Mouse (Mus musculus) urinary bladder, adult 2 months (tissue): ENCODE data around the gene Bst2. TPM values are rescaled to one million over a fixed set of nuclear protein-coding genes. Genes with fewer than 3 reads are reported as not detected.
A peak's percentile ranks its signal among the peaks of the same experiment; 100 is the strongest.
"Not testable (repeated sequence)": the region's sequence is repeated elsewhere in the genome, so short reads cannot be mapped to it uniquely, and the experiment has no call there.

Experiments
- DNase-seq: peaks from one replicate; pipeline ENCODE4 v3.0.0; 2022; ENCODE audit warnings: low spot score
- polyA plus RNA-seq: library from polyadenylated mRNA; depleted of rRNA; stranded (reverse); fragments of >200 nt; gene quantifications from 2 replicates; pipeline ENCODE4 v1.2.3, GENCODE M21; 2012

The Bst2 gene
- polyA plus RNA-seq, 1 experiment: 110 TPM

DNA sequence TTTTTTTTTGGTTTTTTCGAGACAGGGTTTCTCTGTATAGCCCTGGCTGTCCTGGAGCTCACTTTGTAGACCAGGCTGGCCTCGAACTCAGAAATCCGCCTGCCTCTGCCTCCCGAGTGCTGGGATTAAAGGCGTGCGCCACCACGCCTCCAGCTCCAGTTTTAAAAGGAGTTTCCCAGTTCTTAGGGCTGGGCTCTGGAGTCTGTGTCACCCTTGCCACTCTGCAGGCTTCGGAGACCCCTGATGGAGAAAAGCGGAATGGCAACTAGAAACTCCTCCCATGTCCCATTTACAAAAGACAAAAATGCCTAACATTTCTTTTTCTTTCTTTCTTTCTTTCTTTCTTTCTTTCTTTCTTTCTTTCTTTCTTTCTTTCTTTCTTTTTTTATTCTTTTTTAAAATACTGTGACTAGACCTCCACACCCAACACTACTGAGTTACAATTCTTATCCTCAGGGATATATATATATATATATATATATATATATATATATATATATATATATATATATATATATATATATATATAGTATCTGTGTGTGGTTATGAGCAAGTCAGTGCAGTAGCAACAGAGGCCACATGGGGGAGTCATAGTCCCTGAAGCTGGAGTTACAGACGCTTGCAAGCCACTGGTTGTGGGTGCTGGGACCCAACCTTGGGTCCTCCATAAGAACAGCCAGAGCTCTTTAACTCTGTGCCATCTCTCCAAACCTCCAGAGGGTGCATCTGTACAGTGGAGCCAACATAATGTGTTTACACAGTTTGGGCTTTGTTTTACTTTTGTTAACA lies 18.0 kb downstream of the Bst2 start:
- DNase-seq: not testable (repeated sequence)

DNA sequence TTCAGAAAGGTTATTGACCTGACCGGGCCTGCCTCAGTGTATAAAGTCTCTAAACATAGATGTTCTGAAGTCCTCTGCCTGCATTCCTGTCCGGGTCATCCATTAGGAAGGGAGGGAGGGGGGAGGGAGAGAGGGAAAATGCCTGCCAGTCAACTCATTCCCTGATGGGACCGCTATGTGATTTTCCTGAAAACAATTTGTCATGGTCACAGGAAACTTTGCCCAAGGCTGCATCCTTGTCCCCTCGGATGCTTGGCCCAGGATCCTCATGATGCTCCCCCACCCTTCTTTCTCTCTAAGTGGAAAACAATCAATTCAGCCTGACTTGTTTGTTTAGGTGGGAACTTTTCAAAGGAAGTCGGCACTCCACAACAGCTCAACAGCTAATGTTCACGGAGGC lies 20.5 kb downstream of the Bst2 start:
- no peak for DNase-seq

DNA sequence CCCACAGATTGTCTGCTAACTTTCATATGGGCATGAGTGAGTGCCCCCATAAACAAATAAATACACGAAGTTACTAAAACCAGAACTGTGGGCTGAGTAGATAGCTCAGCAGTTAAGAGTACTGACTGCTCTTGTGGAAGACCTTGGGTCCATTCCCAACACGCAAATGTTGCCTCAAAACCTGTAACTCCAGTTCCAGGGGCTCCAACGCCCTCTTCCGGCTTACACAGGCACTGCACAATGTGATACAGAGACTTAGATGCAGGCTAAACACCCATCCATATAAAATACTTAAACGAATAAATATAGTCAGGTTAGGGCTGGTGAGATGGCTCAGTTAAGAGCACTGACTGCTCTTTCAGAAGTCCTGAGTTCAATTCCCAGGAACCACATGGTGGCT lies 22.2 kb downstream of the Bst2 start:
- DNase-seq: no peak

DNA sequence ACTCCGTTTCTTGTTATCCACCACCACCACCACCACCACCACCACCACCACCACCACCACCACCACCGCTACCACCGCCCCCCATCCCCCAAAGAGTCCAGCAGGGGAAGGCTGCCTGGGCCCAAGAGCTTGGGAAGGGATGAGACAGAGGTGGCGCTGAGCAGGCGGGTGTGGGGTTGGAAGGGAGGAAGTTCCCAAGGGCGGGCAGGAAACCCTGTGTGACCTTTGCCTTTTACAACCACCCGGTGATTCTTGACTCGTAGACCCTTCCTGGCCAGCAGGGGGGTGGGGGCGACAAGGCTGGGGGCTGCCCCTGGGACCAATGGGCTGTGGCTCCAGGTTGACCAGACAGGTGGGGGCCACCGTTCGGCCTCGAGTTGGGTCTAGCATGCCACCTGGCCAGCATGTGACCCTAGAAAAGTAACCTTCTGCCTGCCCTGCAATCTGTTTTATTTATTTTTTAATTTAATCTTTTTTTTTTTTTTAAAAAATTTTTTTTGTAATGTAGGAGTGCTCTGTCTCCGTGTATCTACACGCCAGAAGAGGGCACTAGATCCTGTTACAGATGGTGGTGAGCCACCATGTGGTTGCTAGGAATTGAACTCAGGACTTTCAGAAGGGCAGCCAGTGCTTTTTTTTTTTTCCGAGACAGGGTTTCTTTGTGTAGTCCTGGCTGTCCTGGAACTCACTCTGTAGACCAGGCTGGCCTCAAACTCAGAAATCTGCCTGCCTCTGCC lies 24.1 kb downstream of the Bst2 start:
- no peak for DNase-seq

DNA sequence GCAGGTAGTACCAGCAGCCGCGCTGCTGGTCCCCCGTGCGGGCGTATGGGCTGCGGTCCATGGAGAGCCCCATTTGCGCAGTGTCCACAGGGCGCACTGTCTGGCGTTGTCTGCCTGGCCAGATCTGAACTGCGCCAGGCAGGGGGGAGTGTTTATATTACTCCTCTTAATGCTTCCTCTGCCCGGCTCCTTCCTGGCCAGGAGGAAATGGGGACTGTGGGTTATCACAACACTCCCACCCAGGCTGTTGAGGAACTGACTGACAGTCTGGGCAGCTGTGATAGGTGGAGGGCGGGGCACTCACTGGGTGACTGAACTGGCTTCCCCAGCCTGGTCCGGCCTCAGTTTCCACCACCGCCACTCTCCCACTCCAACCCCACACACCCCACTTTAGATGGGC lies 25.6 kb downstream of the Bst2 start, which contains the start of gene Plvap:
Gene Plvap, minus strand, starts transcription at position 109 of the 400 bp plus-strand sequence.
- DNase-seq: no peak

DNA sequence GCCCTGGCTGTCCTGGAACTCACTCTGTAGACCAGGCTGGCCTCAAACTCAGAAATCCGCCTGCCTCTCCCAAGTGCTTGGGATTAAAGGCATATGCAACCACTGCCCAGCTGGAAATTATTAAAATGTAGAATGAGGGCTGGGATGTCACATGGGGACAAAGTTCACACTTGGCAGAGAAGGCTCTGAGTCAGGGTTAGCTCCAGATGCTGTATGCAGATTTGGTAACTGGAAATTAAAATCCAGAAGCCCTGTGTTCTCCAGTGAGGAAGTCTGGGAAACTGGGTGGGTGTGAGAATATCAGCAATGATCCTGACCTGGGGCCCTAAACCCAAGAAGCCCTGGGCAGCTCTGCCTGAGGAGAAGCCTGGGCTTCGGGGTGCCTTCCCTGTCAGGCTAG lies 27.9 kb downstream of the Bst2 start:
- DNase-seq: no peak

DNA sequence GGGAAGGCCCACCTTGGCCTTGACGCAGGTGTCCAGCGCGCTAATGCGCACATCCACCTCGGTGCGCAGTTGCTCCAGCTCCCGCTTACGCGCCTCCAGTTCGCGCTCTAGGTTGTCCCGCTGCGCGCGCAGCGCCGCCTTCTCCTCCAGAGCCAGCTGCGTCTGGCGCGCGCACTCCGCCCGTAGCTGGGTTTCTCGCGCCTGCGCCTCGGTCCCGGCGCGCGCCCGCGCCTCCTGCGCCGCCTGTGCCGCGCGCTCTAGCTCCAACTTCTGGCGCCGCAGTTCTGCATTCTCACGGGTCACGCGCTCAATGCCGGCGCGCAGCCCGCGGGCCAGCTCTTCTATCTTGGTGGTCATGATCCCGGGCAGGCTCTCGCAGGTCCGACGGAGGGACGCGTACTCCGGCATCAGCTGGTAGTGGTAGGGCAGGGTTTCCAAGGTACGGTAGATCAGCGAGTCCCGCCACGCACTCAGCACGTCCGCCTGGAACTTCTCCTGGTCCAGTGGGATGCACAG lies 29.6 kb downstream of the Bst2 start:
- peak; percentile 45 for DNase-seq

DNA sequence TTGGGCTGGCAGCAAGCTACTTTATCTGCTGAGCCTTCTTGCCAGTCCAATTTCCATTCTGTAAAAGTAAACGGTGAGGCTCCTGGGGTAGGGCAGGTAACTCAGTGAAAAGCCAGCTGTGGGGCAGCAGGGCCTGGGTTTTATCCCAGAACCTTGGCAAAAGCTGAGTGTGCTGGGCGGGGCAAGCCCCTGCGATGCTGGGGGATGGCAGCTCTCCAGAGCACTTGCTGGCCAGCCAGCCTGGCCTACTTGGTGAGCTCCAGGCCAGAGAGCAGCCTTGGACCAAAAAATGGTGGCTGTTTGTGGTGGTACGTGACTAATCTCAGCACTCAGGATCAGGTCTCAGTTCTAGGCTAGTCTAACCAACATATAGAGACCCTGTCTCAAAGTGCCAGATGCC lies 31.3 kb downstream of the Bst2 start:
- DNase-seq: no peak

DNA sequence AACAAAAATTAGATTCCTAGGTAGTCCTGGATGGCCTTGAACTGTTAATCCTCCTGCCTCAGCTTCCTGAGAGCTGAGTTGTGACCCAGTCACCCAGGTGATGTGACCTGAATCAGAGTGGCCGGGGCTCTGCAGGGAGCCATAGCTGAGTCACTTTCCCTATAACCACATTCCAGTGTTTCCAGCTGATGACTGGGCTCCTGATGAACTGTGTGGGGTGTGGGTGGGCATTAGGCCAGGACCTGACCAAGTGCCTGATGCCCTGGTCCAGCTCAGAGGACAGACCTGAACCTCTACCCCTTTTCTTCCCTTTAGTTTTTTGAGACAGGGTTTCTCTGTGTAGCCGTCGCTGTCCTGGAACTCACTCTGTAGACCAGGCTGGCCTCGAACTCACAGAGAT lies 31.9 kb downstream of the Bst2 start:
- no peak for DNase-seq

DNA sequence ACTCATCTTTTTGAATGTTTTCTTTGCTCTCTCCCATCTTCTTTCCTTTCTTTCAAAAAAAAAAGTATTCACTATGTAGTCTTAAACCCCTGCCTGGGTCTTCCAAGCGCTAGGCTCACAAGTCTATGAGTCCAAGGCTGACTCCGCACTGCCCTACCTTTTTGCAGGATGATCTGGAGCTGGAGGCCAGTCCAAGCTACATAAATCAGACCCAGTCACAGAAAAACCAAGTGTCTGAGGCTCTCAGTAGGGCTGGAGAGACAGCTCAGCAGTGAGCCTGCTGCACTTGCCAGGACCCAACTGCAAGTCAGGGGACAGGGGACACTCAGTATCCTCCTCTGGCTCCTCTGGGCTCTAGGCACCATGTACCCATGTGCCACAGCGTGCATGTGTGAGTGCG lies 32.9 kb downstream of the Bst2 start:
- DNase-seq: no peak

DNA sequence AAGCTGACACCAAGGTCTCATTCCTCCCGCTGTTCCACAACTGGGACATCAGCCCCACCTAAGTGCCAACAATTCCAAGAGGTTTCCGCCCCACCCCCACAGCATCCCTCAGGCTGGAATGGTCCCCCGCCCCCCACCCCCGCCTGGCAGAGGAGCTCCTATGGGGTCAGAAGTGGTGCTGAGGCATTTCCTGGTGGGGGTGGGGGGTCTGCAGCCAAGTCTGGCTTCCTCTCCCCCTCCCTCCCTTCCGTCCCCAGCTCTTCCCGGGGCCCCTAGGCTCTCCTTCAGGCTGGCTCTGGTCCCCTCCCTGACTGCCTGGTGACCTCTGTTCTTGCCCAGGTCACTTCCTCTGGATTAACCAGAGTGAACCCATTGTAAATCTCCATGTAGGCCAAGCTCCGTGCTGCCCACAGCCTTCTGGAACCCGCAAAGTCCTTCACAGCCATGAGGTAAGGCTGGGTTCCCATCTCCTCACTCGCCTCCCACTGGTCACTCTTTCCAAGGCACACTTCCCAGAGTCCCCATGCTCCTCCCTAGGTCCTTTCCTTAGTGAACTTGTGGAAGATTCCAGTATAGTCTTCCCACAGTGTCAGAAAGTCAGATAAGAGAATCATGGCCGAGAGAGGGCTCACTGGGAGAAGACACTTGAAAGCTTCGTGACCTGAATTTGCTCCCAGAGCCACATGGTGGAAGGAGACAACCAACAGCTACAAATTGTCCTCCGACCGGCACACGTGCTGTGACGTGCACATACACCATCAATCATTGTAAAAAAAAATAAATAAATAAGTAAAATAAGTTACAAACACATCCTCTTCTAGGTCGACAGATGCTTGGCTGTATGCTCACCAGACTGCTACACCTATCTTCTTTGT lies 38.2 kb downstream of the Bst2 start:
- DNase-seq: no peak

DNA sequence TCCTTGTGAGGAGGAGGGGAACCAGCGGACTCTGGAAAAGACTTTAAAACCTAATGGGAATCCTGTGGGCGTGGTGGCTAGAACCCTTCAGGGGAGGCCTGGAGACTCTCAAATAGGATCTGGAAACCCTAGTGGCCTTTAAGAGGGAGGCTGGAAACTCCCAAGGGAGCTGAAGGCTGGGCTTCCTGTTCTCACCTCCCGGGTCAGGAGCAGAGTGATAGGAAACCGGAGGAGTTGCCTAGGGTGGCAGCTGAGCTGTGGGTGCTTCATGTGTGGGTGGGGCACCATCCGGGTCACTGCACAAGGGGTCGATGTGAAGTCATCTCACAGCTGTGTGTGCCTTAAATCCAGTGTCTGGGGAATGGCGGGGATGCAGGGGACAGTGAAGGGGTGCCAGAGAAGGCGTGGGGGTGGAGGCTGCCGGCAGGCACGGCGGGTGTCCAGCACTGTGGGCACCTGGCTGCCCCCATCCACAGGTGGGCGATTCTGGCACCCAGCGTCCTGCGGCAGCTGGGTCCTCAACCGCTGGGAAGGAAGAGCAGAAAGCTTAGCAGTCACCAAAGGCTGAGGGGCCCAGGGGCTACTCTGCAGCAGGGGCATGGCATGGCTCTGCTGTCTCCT lies 39.3 kb downstream of the Bst2 start:
- DNase-seq: no peak

DNA sequence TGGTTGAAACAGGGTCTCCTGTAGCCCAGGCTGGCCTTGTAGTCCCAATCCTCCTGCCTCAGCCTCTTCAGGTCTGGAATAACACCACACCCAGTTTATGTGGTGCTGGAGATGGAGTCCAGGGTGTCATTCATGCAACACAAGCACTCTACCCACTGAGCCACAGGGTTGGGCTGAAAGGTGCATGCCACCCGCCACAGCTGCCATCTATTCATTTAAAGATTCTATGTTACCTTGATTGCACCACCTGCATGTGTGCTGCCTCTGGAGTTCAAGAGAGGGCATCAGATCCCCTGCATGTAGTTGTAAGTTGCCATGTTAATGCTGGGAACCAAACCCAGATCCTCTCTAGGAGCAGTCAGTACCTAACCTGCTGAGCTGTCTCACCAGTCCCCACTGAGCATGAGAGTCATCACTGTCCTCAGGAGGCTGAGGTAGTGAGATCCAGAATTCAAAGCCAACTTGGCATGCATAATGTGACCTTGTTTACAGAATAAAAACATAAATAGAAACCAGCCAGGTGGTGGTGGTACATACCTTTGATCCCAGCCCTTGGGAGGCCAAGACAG lies 40.1 kb downstream of the Bst2 start:
- DNase-seq: no peak

DNA sequence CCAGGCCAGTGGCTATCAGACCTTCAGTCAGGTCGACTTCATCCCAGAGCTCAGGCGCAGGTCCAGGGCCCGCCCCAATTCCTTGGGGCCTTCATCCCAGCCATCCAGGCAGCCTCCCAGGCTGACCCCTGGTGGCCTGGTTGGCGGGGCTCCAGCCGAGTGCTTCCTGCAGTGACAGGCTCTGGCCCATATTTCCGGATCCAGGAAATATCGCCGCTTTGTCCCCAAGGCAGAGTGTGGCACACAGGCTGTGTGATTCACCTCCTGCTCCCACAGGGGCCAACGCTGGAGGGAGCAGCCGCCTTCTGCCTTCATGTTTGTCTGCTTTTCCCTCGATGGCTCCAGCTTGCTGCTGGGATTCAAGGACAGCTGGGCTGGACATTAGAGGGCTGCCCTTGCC lies 40.8 kb downstream of the Bst2 start:
- DNase-seq: peak; percentile 63

DNA sequence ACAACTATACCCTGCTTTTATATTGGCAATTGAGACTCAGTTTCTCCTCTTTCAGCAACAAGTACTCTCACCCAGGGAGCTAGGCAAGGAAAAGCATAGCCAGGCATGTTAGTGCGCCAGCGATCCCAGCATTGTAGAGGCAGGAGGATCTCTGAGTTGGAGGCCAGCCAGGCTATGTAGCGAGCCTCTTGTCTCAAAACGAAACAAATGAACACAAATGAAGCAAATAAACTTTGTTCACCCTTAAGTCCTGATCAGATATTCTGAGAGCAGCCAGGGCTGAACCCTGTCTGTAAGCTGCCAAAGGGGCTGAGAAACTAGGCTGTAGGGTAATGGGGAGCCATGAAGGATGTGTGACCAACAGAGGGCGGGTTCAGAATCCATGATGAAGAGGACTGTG lies 41.4 kb downstream of the Bst2 start:
- no peak for DNase-seq

DNA sequence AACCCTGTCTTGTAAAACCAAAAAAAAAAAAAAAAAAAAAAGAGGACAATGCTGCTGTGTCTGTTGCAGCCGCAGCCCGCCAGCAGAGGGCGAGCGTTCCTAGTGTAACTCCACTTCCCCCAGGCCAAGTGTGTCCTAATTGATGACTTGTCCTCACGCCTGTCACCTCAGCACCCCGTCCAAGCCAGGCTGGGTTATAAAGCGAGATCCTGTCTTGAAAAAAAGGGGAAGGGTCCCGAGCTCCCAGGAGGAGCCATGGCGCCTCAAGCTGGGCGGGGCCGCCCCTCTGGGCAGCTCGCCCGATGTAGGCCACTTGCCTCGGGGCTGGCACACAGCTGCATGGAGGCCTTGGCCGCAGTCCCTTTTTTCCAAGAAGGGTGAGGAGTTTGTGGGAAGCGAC lies 42.2 kb downstream of the Bst2 start:
- DNase-seq: peak; percentile 79

DNA sequence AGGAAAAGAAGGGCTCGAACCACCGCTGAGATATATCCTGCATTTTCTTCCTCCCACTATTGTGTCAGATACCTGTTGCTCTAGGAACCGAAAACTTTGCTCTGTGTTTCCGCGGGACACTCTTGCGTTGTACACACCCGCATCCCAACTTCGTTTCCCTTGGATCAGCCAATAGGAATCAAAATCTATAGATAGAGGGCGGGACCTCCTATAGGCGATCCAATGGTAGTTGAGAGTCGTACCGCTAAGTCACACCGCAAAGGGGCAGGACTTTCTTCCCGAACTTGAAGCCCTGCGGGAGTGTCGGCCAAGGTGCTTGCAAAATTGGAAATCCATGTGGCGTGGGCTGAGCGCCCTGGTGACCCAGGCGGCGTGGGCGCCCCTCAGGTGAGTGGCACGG lies 48.8 kb downstream of the Bst2 start:
- DNase-seq: peak; percentile 63

DNA sequence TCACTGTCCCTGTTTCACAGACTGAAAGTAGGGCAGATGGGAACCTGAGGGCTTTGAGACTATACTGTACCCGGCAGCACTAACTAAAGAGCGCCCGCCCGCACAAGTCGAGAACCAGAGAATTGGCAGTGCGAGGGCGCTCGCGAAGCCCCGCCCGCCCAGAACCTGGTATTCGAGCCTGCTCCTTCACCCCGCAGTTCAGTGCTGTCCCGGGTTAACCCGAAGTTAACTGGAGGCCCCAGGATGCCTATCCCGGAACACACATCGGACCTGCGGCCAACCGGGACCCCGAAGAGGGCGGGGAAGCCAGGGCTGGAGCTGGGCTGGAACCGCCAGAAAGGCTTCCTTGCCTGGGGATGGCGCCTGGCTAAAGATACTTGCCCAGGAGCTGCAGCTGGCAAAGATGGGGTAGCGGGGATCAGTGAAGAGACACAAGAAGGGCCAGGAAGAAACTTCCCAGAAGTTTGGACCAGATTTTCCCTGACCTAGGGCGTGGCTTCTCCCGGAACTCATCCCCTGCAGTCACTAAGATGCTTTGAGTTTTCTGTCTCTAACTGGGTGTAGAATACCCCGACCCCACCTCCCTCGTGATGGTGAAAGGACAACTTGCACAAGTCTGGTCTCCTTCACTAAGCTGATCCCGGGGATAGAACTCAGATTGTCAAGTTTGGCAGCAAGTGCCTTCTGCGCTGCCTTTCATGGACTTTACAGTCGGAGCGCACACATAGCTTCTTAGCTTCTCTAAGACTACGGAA lies 49.4 kb downstream of the Bst2 start, which contains the start of gene Gtpbp3:
Gene Gtpbp3, plus strand, starts transcription at position 413 of the 755 bp plus-strand sequence.
- peak; percentile 73 for DNase-seq

DNA sequence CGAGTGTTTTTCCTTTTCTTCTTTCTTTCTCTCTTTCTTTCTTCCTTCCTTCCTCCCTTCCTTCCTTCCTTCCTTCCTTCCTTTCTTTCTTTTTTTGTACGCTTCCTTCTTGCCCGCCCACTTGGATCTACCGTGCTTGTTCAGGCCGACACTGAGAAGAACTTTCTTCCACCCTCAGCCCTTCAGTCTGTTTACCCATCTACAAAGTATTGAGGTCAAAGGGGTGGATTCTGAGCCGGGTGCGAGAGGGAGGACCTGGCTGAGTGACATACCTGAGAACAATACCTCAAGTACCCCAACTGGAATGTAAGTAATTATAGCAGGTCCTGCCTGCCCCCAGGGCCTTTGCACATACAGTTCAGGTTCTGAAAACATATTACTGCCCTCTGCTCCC lies 51.1 kb downstream of the Bst2 start:
- no peak for DNase-seq
